Mouse (Mus musculus) E14TG2a.4 (cell line): ENCODE data around the gene F9.
"Not testable (repeated sequence)": the region's sequence is repeated elsewhere in the genome, so short reads cannot be mapped to it uniquely, and the experiment has no call there.

Source experiments
- H3K27me3 ChIP-seq: 2 replicates; pipeline ENCODE4 v1.6.1; 2014; ENCODE audit warnings: low read length, control low read depth; ENCODE audit not compliant: insufficient read depth
- H3K36me3 ChIP-seq: 2 replicates; pipeline ENCODE4 v1.6.1; 2014; ENCODE audit warnings: low read length, control low read depth; ENCODE audit not compliant: insufficient read depth
- H3K4me1 ChIP-seq: replicated peaks from 2 replicates; pipeline ENCODE4 v1.6.1; 2014; ENCODE audit warnings: low read depth, low read length, control low read depth
- H3K4me3 ChIP-seq: replicated peaks from 2 replicates; pipeline ENCODE4 v1.5.1; 2014; ENCODE audit warnings: mild to moderate bottlenecking, low read length
- H3K9me3 ChIP-seq: 2 replicates; pipeline ENCODE4 v1.6.1; 2014; ENCODE audit warnings: low read length, control low read depth
- CTCF ChIP-seq: conservative IDR thresholded peaks from 2 replicates; pipeline ENCODE4 v1.5.1; 2014; ENCODE audit warnings: low read length
- NANOG ChIP-seq: IDR thresholded peaks from 2 replicates; pipeline ENCODE4 v1.6.1; 2014; ENCODE audit warnings: borderline replicate concordance, low read length, mixed read lengths
- POU5F1 ChIP-seq: IDR thresholded peaks from 2 replicates; pipeline ENCODE4 v1.6.1; 2014; ENCODE audit warnings: low read length, borderline replicate concordance

Gene F9

GRCm38 (mm10) chrX:59999221-60000083 lies at the start of gene F9:
Gene F9, plus strand, starts transcription at chrX:59999464.
- no peaks in the 10 kb centered on the region for H3K4me1 ChIP-seq
- TF ChIP-seq POU5F1 (no peak), CTCF (no peak), NANOG (no peak)
- H3K27me3 ChIP-seq: no peaks in the 10 kb centered on the region
- H3K9me3 ChIP-seq: no peaks in the 10 kb centered on the region
- H3K36me3 ChIP-seq: no peaks in the 10 kb centered on the region
- no peak within 1 kb of the TSS for H3K4me3 ChIP-seq

- H3K9me3 ChIP-seq, H3K4me3 ChIP-seq, H3K4me1 ChIP-seq, H3K36me3 ChIP-seq, H3K27me3 ChIP-seq: not testable (repeated sequence)
Observed at GRCm38 (mm10) chrX:59969767-59970166, 29.5 kb upstream of the F9 start.

GRCm38 (mm10) chrX:60000084-60000443 lies 800 bp downstream of the F9 start:
- H3K9me3 ChIP-seq: no peaks in the 10 kb centered on the region
- H3K36me3 ChIP-seq: no peaks in the 10 kb centered on the region
- TF ChIP-seq NANOG (no peak), CTCF (no peak), POU5F1 (no peak)
- no peaks in the 10 kb centered on the region for H3K4me1 ChIP-seq
- H3K4me3 ChIP-seq: no peak overlapping the region
- no peaks in the 10 kb centered on the region for H3K27me3 ChIP-seq

GRCm38 (mm10) chrX:60001461-60001860 lies 2.2 kb downstream of the F9 start:
- Histone ChIP-seq H3K27me3 (no peaks in the 10 kb centered on the region), H3K9me3 (no peaks in the 10 kb centered on the region), H3K4me1 (no peaks in the 10 kb centered on the region), H3K4me3 (no peak overlapping the region), H3K36me3 (no peaks in the 10 kb centered on the region)
- TF ChIP-seq NANOG (no peak), CTCF (no peak), POU5F1 (no peak)

- H3K4me3 ChIP-seq: no peak overlapping the region
- H3K27me3 ChIP-seq: no peaks in the 10 kb centered on the region
- TF ChIP-seq CTCF (peak; percentile 36), NANOG (no peak)
- H3K9me3 ChIP-seq: no peaks in the 10 kb centered on the region
- H3K4me1 ChIP-seq: no peaks in the 10 kb centered on the region
- H3K36me3 ChIP-seq: no peaks in the 10 kb centered on the region
Observed at GRCm38 (mm10) chrX:60013084-60013676, 13.9 kb downstream of the F9 start.

- Histone ChIP-seq H3K4me1 (no peaks in the 10 kb centered on the region), H3K9me3 (no peaks in the 10 kb centered on the region), H3K27me3 (no peaks in the 10 kb centered on the region), H3K36me3 (no peaks in the 10 kb centered on the region), H3K4me3 (no peak overlapping the region)
- TF ChIP-seq CTCF (no peak), POU5F1 (no peak), NANOG (no peak)
Observed at GRCm38 (mm10) chrX:60014588-60014987, 15.3 kb downstream of the F9 start.

- Histone ChIP-seq H3K27me3 (no peaks in the 10 kb centered on the region), H3K36me3 (no peaks in the 10 kb centered on the region), H3K4me3 (no peak overlapping the region), H3K4me1 (no peaks in the 10 kb centered on the region), H3K9me3 (no peaks in the 10 kb centered on the region)
- TF ChIP-seq CTCF (no peak), NANOG (no peak), POU5F1 (no peak)
Observed at GRCm38 (mm10) chrX:60021007-60021406, 21.7 kb downstream of the F9 start.

GRCm38 (mm10) chrX:60021595-60021994 lies 22.3 kb downstream of the F9 start:
- Histone ChIP-seq H3K4me3 (no peak overlapping the region), H3K4me1 (no peaks in the 10 kb centered on the region), H3K27me3 (no peaks in the 10 kb centered on the region), H3K36me3 (no peaks in the 10 kb centered on the region), H3K9me3 (no peaks in the 10 kb centered on the region)
- TF ChIP-seq NANOG (no peak), POU5F1 (no peak), CTCF (no peak)

GRCm38 (mm10) chrX:60026654-60027053 lies 27.4 kb downstream of the F9 start:
- Histone ChIP-seq H3K36me3 (no peaks in the 10 kb centered on the region), H3K9me3 (no peaks in the 10 kb centered on the region), H3K27me3 (no peaks in the 10 kb centered on the region), H3K4me3 (no peak overlapping the region), H3K4me1 (no peaks in the 10 kb centered on the region)
- no peak for TF ChIP-seq POU5F1
- peak; percentile 13; the same call in 1 of the 2 replicates for TF ChIP-seq CTCF
- no peak for TF ChIP-seq NANOG
